Mouse (Mus musculus) embryonic facial prominence, embryonic 12.5 days (tissue): ENCODE results near the gene Bbs9. TPM values are rescaled to one million over a fixed set of nuclear protein-coding genes. Genes with fewer than 3 reads are reported as not detected.
"Not testable (repeated sequence)": the region's sequence is repeated elsewhere in the genome, so short reads cannot be mapped to it uniquely, and the experiment has no call there.

Experiments used
- ATAC-seq: fragments of 200-750 bp; cut with Nextera tagmentation; 2 replicates; pipeline ENCODE4 v1.8.0; 2017; ENCODE audit not compliant: insufficient number of reproducible peaks, insufficient read depth, low FRiP score, low TSS enrichment
- H3K27ac ChIP-seq: fragments of 300-500 bp; sonication (generic); 2 replicates; pipeline ENCODE4 v1.5.1; 2016; ENCODE audit warnings: mild to moderate bottlenecking
- H3K27me3 ChIP-seq: fragments of 300-500 bp; sonication (generic); 2 replicates; pipeline ENCODE4 v1.6.1; 2016; ENCODE audit warnings: mild to moderate bottlenecking, moderate library complexity
- H3K36me3 ChIP-seq: fragments of 300-500 bp; sonication (generic); 2 replicates; pipeline ENCODE4 v1.6.1; 2016; ENCODE audit warnings: mild to moderate bottlenecking
- H3K4me1 ChIP-seq: fragments of 300-500 bp; sonication (generic); 2 replicates; pipeline ENCODE4 v1.6.1; 2016
- H3K4me2 ChIP-seq: fragments of 300-500 bp; sonication (generic); replicated peaks from 2 replicates; pipeline ENCODE4 v1.6.1; 2016; ENCODE audit warnings: mild to moderate bottlenecking, moderate library complexity
- H3K4me3 ChIP-seq: fragments of 300-500 bp; sonication (generic); 2 replicates; pipeline ENCODE4 v1.5.1; 2016; ENCODE audit warnings: mild to moderate bottlenecking
- H3K9ac ChIP-seq: fragments of 300-500 bp; sonication (generic); 2 replicates; pipeline ENCODE4 v1.6.1; 2016; ENCODE audit warnings: mild to moderate bottlenecking, moderate library complexity
- H3K9me3 ChIP-seq: fragments of 300-500 bp; sonication (generic); 2 replicates; pipeline ENCODE4 v1.6.1; 2016; ENCODE audit warnings: mild to moderate bottlenecking, moderate library complexity
- WGBS: fragments of 180-500 bp; shearing (Covaris S2); methylation state at CpG from one replicate; pipeline ENCODE4 v1.1.7; 2016; 5-methylcytosine and 5-hydroxymethylcytosine counted together
- polyA plus RNA-seq: library from polyadenylated mRNA; unstranded; fragments of >200 nt; fragmentation: Nextera tagmentation; extraction: Ambion mirVana; gene quantifications from 2 replicates; pipeline ENCODE4 v1.2.1, GENCODE M21; 2016

Gene Bbs9
- polyA plus RNA-seq, 1 experiment from 2014 or later, result 17.3 TPM

DNA sequence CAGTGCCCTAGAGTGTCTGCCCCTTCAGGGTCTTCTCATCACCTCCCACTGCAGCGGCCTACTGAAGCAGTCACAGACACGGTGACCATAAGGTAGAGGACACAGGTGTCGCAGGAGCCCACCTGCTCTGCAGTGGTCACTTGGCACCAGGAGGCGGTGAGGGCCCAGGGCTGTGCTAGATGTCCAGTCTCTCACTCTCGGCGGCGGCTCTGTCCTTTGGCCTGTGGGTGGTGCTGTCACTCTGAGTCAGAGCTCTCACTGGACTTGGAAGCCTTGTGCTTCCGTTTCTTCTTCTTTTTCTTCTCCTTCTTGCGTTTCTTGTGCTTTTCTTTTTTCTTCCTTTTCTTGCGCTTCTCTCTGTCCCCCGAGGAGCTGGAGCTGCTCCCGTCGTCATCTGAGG, 27.1 kb upstream of the Bbs9 start:
- H3K4me3 ChIP-seq, result no peak overlapping the region
- H3K27me3 ChIP-seq, result no peaks in the 10 kb centered on the region
- 84% methylated on average over 13 of the region's 13 CpGs for WGBS
- ATAC-seq, result no peak
- H3K4me2 ChIP-seq, result no peak overlapping the region
- H3K4me1 ChIP-seq, result no peaks in the 10 kb centered on the region
- H3K9ac ChIP-seq, result no peak overlapping the region
- H3K27ac ChIP-seq, result no peak overlapping the region
- H3K9me3 ChIP-seq, result no peaks in the 10 kb centered on the region
- H3K36me3 ChIP-seq, result peaks cover 70% of the 10 kb centered on the region

DNA sequence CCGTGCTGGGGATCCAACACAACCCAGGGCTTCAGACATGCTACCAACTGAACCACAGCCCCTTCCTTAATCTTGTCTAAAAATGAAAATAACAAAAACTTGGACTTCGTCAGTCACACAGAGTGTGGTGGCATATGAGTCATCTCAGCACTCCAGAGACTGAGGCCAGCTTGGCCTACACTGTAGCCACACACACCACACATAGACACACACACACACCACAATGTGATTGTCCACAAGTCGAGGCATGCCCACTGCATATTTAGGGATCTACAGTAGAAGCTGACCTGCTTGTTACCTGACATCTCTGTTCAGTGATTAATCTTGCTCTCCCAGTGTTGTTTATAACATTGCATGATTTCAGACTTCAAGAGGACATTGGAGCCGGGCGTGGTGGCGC, 26.3 kb upstream of the Bbs9 start:
- 91% methylated on average over 6 of the region's 6 CpGs for WGBS
- Histone ChIP-seq H3K4me3 (no peak overlapping the region), H3K27ac (no peak overlapping the region), H3K4me2 (no peak overlapping the region), H3K4me1 (no peaks in the 10 kb centered on the region), H3K27me3 (no peaks in the 10 kb centered on the region), H3K9ac (no peak overlapping the region), H3K9me3 (no peaks in the 10 kb centered on the region), H3K36me3 (peaks cover 76% of the 10 kb centered on the region)
- ATAC-seq, result no peak

DNA sequence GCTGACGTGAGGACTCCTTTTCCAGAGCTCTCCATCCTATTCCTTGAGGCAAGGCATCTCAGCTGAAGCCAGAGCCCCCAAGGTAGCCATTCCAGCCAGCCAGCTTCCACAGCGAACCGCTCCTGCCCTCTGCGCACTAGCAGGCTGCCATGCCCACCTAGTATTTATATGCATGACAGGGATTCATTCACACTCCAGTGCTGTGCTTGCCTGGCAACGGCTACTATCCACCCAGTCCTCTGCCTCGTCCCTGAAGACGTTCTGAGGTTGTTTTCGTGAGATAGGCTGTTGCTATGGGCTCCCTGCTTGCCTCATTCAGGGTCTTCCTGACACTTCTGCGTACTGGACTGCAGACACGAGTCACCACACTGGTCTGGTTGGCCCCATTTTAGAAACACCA, 22.8 kb upstream of the Bbs9 start:
- no peaks in the 10 kb centered on the region for H3K27me3 ChIP-seq
- no peaks in the 10 kb centered on the region for H3K9me3 ChIP-seq
- H3K9ac ChIP-seq, result no peak overlapping the region
- WGBS, result 89% methylated on average over 10 of the region's 10 CpGs
- no peak overlapping the region for H3K4me3 ChIP-seq
- no peaks in the 10 kb centered on the region for H3K4me1 ChIP-seq
- no peak for ATAC-seq
- H3K4me2 ChIP-seq, result no peak overlapping the region
- H3K36me3 ChIP-seq, result peaks cover 90% of the 10 kb centered on the region
- no peak overlapping the region for H3K27ac ChIP-seq

GRCm38 (mm10) chr9:22453501-22453924, 22.0 kb upstream of the Bbs9 start:
- Histone ChIP-seq H3K4me1 (no peaks in the 10 kb centered on the region), H3K36me3 (peaks cover 82% of the 10 kb centered on the region), H3K4me3 (no peak overlapping the region), H3K27me3 (no peaks in the 10 kb centered on the region), H3K9me3 (no peaks in the 10 kb centered on the region), H3K9ac (no peak overlapping the region), H3K27ac (no peak overlapping the region), H3K4me2 (no peak overlapping the region)
- WGBS, result 91% methylated on average over 10 of the region's 10 CpGs
- no peak for ATAC-seq

GRCm38 (mm10) chr9:22453990-22454389, 21.5 kb upstream of the Bbs9 start, which contains the start of gene Gm17545:
Gm17545 (plus strand) TSS chr9:22454290.
- ATAC-seq, H3K4me2 ChIP-seq, H3K9me3 ChIP-seq, H3K9ac ChIP-seq, H3K4me3 ChIP-seq, H3K27ac ChIP-seq, H3K4me1 ChIP-seq, H3K27me3 ChIP-seq: not testable (repeated sequence)
- WGBS, result 93% methylated on average over 8 of the region's 8 CpGs
- H3K36me3 ChIP-seq, result peaks cover 77% of the 10 kb centered on the region

- Histone ChIP-seq H3K36me3 (peaks cover 70% of the 10 kb centered on the region), H3K4me3 (no peak overlapping the region), H3K27ac (no peak overlapping the region), H3K27me3 (no peaks in the 10 kb centered on the region), H3K4me1 (no peaks in the 10 kb centered on the region), H3K9me3 (no peaks in the 10 kb centered on the region), H3K9ac (no peak overlapping the region), H3K4me2 (no peak overlapping the region)
- ATAC-seq, result no peak
Observed at GRCm38 (mm10) chr9:22455041-22455440, 20.5 kb upstream of the Bbs9 start.

- no peak overlapping the region for H3K4me2 ChIP-seq
- no peaks in the 10 kb centered on the region for H3K27me3 ChIP-seq
- ATAC-seq, result no peak
- peaks cover 63% of the 10 kb centered on the region for H3K36me3 ChIP-seq
- H3K4me3 ChIP-seq, result no peak overlapping the region
- WGBS, result 90% methylated on average over 11 of the region's 11 CpGs
- H3K27ac ChIP-seq, result no peak overlapping the region
- H3K4me1 ChIP-seq, result no peaks in the 10 kb centered on the region
- no peaks in the 10 kb centered on the region for H3K9me3 ChIP-seq
- H3K9ac ChIP-seq, result no peak overlapping the region
Observed at GRCm38 (mm10) chr9:22457142-22457835, 18.2 kb upstream of the Bbs9 start.

DNA sequence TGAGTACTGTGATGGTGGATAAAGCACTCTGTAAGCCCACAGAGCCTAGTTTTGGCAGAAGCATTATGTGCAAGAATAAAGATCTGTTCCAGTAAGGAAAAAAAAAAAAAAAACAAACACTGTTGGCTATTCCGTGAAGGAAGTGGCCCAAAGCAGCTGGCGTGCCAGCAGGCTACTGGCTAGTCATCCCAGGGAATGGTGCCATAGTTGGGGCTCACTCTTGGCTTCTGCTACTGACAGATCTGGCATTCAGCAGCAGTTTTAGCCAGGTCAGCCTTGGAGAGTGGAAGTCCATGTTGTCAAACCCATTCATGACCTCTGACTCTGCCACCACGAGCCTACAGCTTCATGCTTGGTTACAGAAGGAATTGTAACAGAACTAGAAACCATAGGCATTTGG, 13.6 kb upstream of the Bbs9 start:
- no peak overlapping the region for H3K9ac ChIP-seq

GRCm38 (mm10) chr9:22466212-22466611, 9.3 kb upstream of the Bbs9 start:
- no peaks in the 10 kb centered on the region for H3K27me3 ChIP-seq
- H3K4me3 ChIP-seq, result no peak overlapping the region
- no peak overlapping the region for H3K27ac ChIP-seq
- WGBS, result 95% methylated on average over 5 of the region's 5 CpGs
- no peaks in the 10 kb centered on the region for H3K9me3 ChIP-seq
- ATAC-seq, result no peak
- no peak overlapping the region for H3K9ac ChIP-seq
- no peaks in the 10 kb centered on the region for H3K4me1 ChIP-seq
- H3K4me2 ChIP-seq, result no peak overlapping the region
- peaks cover 12% of the 10 kb centered on the region for H3K36me3 ChIP-seq

More for the DNA sequence above, 13.6 kb upstream of the Bbs9 start:
- no peak for ATAC-seq
- peaks cover 25% of the 10 kb centered on the region for H3K36me3 ChIP-seq
- no peak overlapping the region for H3K4me2 ChIP-seq
- no peaks in the 10 kb centered on the region for H3K27me3 ChIP-seq
- H3K27ac ChIP-seq, result no peak overlapping the region
- H3K4me1 ChIP-seq, result no peaks in the 10 kb centered on the region
- 92% methylated on average over 3 of the region's 3 CpGs for WGBS
- no peak overlapping the region for H3K4me3 ChIP-seq
- H3K9me3 ChIP-seq, result no peaks in the 10 kb centered on the region

- H3K27me3 ChIP-seq, result no peaks in the 10 kb centered on the region
- peak overlapping the region; percentile 85 for H3K9ac ChIP-seq
- no peaks in the 10 kb centered on the region for H3K4me1 ChIP-seq
- no peaks in the 10 kb centered on the region for H3K9me3 ChIP-seq
- H3K4me2 ChIP-seq, result peak overlapping the region; percentile 76
- under 1% methylated on average over 69 of the region's 73 CpGs for WGBS
- ATAC-seq, result 0 out of 2 replicates have a peak, but pooled peaks have one; percentile 41
- peak overlapping the region; percentile 86 for H3K27ac ChIP-seq
- H3K4me3 ChIP-seq, result peak overlapping the region; percentile 78
- peaks cover 6% of the 10 kb centered on the region for H3K36me3 ChIP-seq
Observed at GRCm38 (mm10) chr9:22467371-22468169, 7.9 kb upstream of the Bbs9 start.

- WGBS, result 3% methylated on average over 43 of the region's 43 CpGs
- Histone ChIP-seq H3K4me2 (peak overlapping the region; percentile 76), H3K9ac (peak overlapping the region; percentile 85), H3K4me1 (no peaks in the 10 kb centered on the region), H3K9me3 (no peaks in the 10 kb centered on the region), H3K4me3 (peak overlapping the region; percentile 78), H3K27me3 (no peaks in the 10 kb centered on the region), H3K27ac (peak overlapping the region; percentile 86), H3K36me3 (peaks cover 6% of the 10 kb centered on the region)
- no peak; the same call in 1 of the 2 replicates for ATAC-seq
Observed at GRCm38 (mm10) chr9:22468170-22468898, 7.2 kb upstream of the Bbs9 start.
